Mouse (Mus musculus): ENCODE measurements at regions not wholly inside any gene's neighbourhood (a gene's known extent, or its start where the extent isn't known, plus 50 kb on each side); places are given as distances from the start of the nearest gene placed in this dataset.
A peak's percentile ranks its signal among the peaks of the same experiment; 100 is the strongest.

- 0 out of 2 replicates have a peak, but pooled peaks cover 7% of the 10 kb centered on the region for H3K4me1 ChIP-seq (replicated peaks; ENCODE audit: insufficient read depth, low read length)
- H3K4me2 ChIP-seq (ENCODE audit: low read length): no peak overlapping the region
- no peaks in the 10 kb centered on the region for H3K9me3 ChIP-seq (replicated peaks; ENCODE audit: low read length)
- TF ChIP-seq CTCF (IDR thresholded peaks at IDR 0.05; ENCODE audit: low read depth): no peak
- DNase-seq (ENCODE audit: low spot score) (no peak), ATAC-seq (replicated peaks; ENCODE audit: low FRiP score, low read depth) (0 out of 2 replicates have a peak, but pooled peaks have one; percentile 36)
- H3K36me3 ChIP-seq (ENCODE audit: insufficient read depth, low read length): no peaks in the 10 kb centered on the region
- 65% methylated on average over 19 of the region's 19 CpGs for WGBS
- H3K4me3 ChIP-seq (replicated peaks; ENCODE audit: low read depth, low read length): no peak overlapping the region
- no peaks in the 10 kb centered on the region for H3K27me3 ChIP-seq (ENCODE audit: insufficient read depth, low read length)
- H3K9ac ChIP-seq (ENCODE audit: low read depth, low read length): no peak overlapping the region
- no peak overlapping the region for H3K27ac ChIP-seq
Measured at GRCm38 (mm10) chr3:149111529-149112439, 121.4 kb upstream of the Adgrl2 start.

GRCm38 (mm10) chr3:149110831-149111230 lies 120.5 kb upstream of the Adgrl2 start:
- 57% methylated on average over 9 of the region's 9 CpGs for WGBS
- no peak for DNase-seq (ENCODE audit: low spot score)

GRCm38 (mm10) chr3:149105709-149106450 lies 115.5 kb upstream of the Adgrl2 start:
- H3K9ac ChIP-seq (ENCODE audit: low read depth, low read length): no peak overlapping the region
- H3K36me3 ChIP-seq (ENCODE audit: insufficient read depth, low read length): no peaks in the 10 kb centered on the region
- no peaks in the 10 kb centered on the region for H3K9me3 ChIP-seq (replicated peaks; ENCODE audit: low read length)
- no peaks in the 10 kb centered on the region for H3K27me3 ChIP-seq (ENCODE audit: insufficient read depth, low read length)
- no peak overlapping the region for H3K4me3 ChIP-seq (replicated peaks; ENCODE audit: low read depth, low read length)
- TF ChIP-seq CTCF (IDR thresholded peaks at IDR 0.05; ENCODE audit: low read depth): no peak
- peak overlapping the region; percentile 54; the same call in 1 of the 2 replicates for H3K27ac ChIP-seq
- no peak overlapping the region for H3K4me2 ChIP-seq (ENCODE audit: low read length)
- WGBS: 33% methylated on average over 13 of the region's 13 CpGs
- ATAC-seq (replicated peaks; ENCODE audit: low FRiP score, low read depth) (peak; percentile 85), DNase-seq (ENCODE audit: low spot score) (peak; percentile 79)
- peaks cover 4% of the 10 kb centered on the region; the same call in 1 of the 2 replicates for H3K4me1 ChIP-seq (replicated peaks; ENCODE audit: insufficient read depth, low read length)

More at GRCm38 (mm10) chr3:149110831-149111230, 120.5 kb upstream of the Adgrl2 start:
- Histone ChIP-seq H3K9ac (ENCODE audit: low read depth, low read length) (no peak overlapping the region), H3K27me3 (ENCODE audit: insufficient read depth, low read length) (no peaks in the 10 kb centered on the region), H3K36me3 (ENCODE audit: insufficient read depth, low read length) (no peaks in the 10 kb centered on the region), H3K27ac (no peak overlapping the region), H3K4me1 (replicated peaks; ENCODE audit: insufficient read depth, low read length) (peaks cover 6% of the 10 kb centered on the region; the same call in 1 of the 2 replicates), H3K4me3 (replicated peaks; ENCODE audit: low read depth, low read length) (no peak overlapping the region), H3K4me2 (ENCODE audit: low read length) (no peak overlapping the region), H3K9me3 (replicated peaks; ENCODE audit: low read length) (no peaks in the 10 kb centered on the region)
- TF ChIP-seq CTCF (IDR thresholded peaks at IDR 0.05; ENCODE audit: low read depth): no peak
- ATAC-seq (replicated peaks; ENCODE audit: low FRiP score, low read depth): no peak

- no peak overlapping the region for H3K4me3 ChIP-seq (replicated peaks; ENCODE audit: low read depth, low read length)
- H3K4me1 ChIP-seq (replicated peaks; ENCODE audit: insufficient read depth, low read length): peaks cover 4% of the 10 kb centered on the region; the same call in 1 of the 2 replicates
- H3K27me3 ChIP-seq (ENCODE audit: insufficient read depth, low read length): no peaks in the 10 kb centered on the region
- H3K36me3 ChIP-seq (ENCODE audit: insufficient read depth, low read length): no peaks in the 10 kb centered on the region
- DNase-seq (ENCODE audit: low spot score) (no peak), ATAC-seq (replicated peaks; ENCODE audit: low FRiP score, low read depth) (no peak)
- H3K4me2 ChIP-seq (ENCODE audit: low read length): no peak overlapping the region
- H3K27ac ChIP-seq: no peak overlapping the region
- H3K9me3 ChIP-seq (replicated peaks; ENCODE audit: low read length): no peaks in the 10 kb centered on the region
- 65% methylated on average over 4 of the region's 4 CpGs for WGBS
- H3K9ac ChIP-seq (ENCODE audit: low read depth, low read length): no peak overlapping the region
- no peak for TF ChIP-seq CTCF (IDR thresholded peaks at IDR 0.05; ENCODE audit: low read depth)
Measured at GRCm38 (mm10) chr3:149105181-149105580, 114.8 kb upstream of the Adgrl2 start.

- WGBS: 85% methylated on average over 6 of the region's 6 CpGs
- no peak for ATAC-seq (replicated peaks; ENCODE audit: low FRiP score, low read depth)
- no peak overlapping the region for H3K4me3 ChIP-seq (replicated peaks; ENCODE audit: low read depth, low read length)
Measured at GRCm38 (mm10) chr3:149104080-149104479, 113.7 kb upstream of the Adgrl2 start.

GRCm38 (mm10) chr3:149103469-149103868 lies 113.1 kb upstream of the Adgrl2 start:
- ATAC-seq (replicated peaks; ENCODE audit: low FRiP score, low read depth): no peak
- DNase-seq (ENCODE audit: low spot score): no peak

More at GRCm38 (mm10) chr3:149104080-149104479, 113.7 kb upstream of the Adgrl2 start:
- Histone ChIP-seq H3K27ac (no peak overlapping the region), H3K36me3 (ENCODE audit: insufficient read depth, low read length) (no peaks in the 10 kb centered on the region), H3K9ac (ENCODE audit: low read depth, low read length) (no peak overlapping the region), H3K4me2 (ENCODE audit: low read length) (no peak overlapping the region), H3K9me3 (replicated peaks; ENCODE audit: low read length) (no peaks in the 10 kb centered on the region), H3K4me1 (replicated peaks; ENCODE audit: insufficient read depth, low read length) (peaks cover 6% of the 10 kb centered on the region; the same call in 1 of the 2 replicates), H3K27me3 (ENCODE audit: insufficient read depth, low read length) (no peaks in the 10 kb centered on the region)
- no peak for DNase-seq (ENCODE audit: low spot score)
- TF ChIP-seq CTCF (IDR thresholded peaks at IDR 0.05; ENCODE audit: low read depth): no peak

More at GRCm38 (mm10) chr3:149103469-149103868, 113.1 kb upstream of the Adgrl2 start:
- no peak for TF ChIP-seq CTCF (IDR thresholded peaks at IDR 0.05; ENCODE audit: low read depth)
- 88% methylated on average over 3 of the region's 3 CpGs for WGBS
- no peaks in the 10 kb centered on the region for H3K36me3 ChIP-seq (ENCODE audit: insufficient read depth, low read length)
- no peak overlapping the region for H3K27ac ChIP-seq
- no peaks in the 10 kb centered on the region for H3K9me3 ChIP-seq (replicated peaks; ENCODE audit: low read length)
- H3K4me1 ChIP-seq (replicated peaks; ENCODE audit: insufficient read depth, low read length): peaks cover 7% of the 10 kb centered on the region; the same call in 1 of the 2 replicates
- no peak overlapping the region for H3K9ac ChIP-seq (ENCODE audit: low read depth, low read length)
- no peak overlapping the region for H3K4me3 ChIP-seq (replicated peaks; ENCODE audit: low read depth, low read length)
- no peak overlapping the region for H3K4me2 ChIP-seq (ENCODE audit: low read length)
- no peaks in the 10 kb centered on the region for H3K27me3 ChIP-seq (ENCODE audit: insufficient read depth, low read length)

All from kidney, postnatal 0 days (tissue).